ENCODE assay signal across 8 mouse cellular contexts in the genomic region with DNA sequence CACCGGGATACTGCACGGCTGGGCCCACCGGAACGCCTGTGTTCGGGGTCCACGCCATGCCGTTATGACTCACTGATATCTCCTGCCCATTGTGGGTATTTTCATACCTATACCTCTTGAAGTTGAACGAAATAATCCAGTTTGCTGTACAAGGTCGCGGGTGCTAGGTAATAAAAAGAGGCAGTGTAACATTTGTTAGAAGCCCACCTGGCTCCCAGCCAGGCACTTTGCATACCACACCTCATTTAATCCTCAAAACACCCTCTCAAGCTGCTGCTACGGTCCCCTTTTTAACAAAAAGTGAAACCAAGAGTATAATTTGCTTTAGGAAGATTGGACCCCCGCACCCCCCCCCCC. TPM values are rescaled to one million over a fixed set of nuclear protein-coding genes. Genes with fewer than 3 reads are reported as not detected.
DNase-seq lines count a peak whose midpoint lies in the region; ATAC-seq and TF ChIP-seq lines count a peak whose summit lies in the region.

No protein-coding gene starts in this region.

- H3K9me3 ChIP-seq in embryonic facial prominence, embryonic 11.5 days (replicated peaks; ENCODE audit: control insufficient read depth, low read length) = no peaks in the 10 kb centered on the region
- H3K9me3 ChIP-seq in hindbrain, postnatal 0 days (ENCODE audit: low read length) = no peaks in the 10 kb centered on the region
- H3K9me3 ChIP-seq in neural tube, embryonic 13.5 days = no peaks in the 10 kb centered on the region

- no peak; the same call in 1 of the 2 replicates for ATAC-seq in embryonic facial prominence, embryonic 11.5 days (replicated peaks; ENCODE audit: insufficient number of reproducible peaks, low FRiP score, low TSS enrichment, low read depth)
- ATAC-seq in hindbrain, postnatal 0 days = no peak
- ATAC-seq in neural tube, embryonic 13.5 days (ENCODE audit: low read depth) = no peak; the same call in 1 of the 2 replicates

- H3K9ac ChIP-seq in embryonic facial prominence, embryonic 11.5 days (replicated peaks; ENCODE audit: low read length) = peak overlapping the region; percentile 46
- H3K9ac ChIP-seq in hindbrain, postnatal 0 days (replicated peaks; ENCODE audit: low read length) = peak overlapping the region; percentile 93; the same call in 1 of the 2 replicates
- H3K9ac ChIP-seq in neural tube, embryonic 13.5 days = peak overlapping the region; percentile 61

- no peak overlapping the region for H3K27ac ChIP-seq in embryonic facial prominence, embryonic 11.5 days (replicated peaks; ENCODE audit: low read depth, low read length)
- H3K27ac ChIP-seq in hindbrain, postnatal 0 days = peak overlapping the region; percentile 90; the same call in 1 of the 2 replicates
- H3K27ac ChIP-seq in neural tube, embryonic 13.5 days (replicated peaks) = peak overlapping the region; percentile 65

- no peaks in the 10 kb centered on the region for H3K36me3 ChIP-seq in embryonic facial prominence, embryonic 11.5 days (replicated peaks; ENCODE audit: control insufficient read depth, insufficient read depth, low read depth, low read length)
- H3K36me3 ChIP-seq in hindbrain, postnatal 0 days (ENCODE audit: insufficient read depth, low read length) = no peaks in the 10 kb centered on the region
- H3K36me3 ChIP-seq in neural tube, embryonic 13.5 days = no peaks in the 10 kb centered on the region

- intact Hi-C loops in left cerebral cortex, postnatal 4 days (cut with DNase I) = no loop called here
- intact Hi-C loops in left cerebral cortex, postnatal 36 days (cut with DNase I) = loop anchor here (2.0 kb wide), 1 partner anchor 81 kb away; no protein-coding TSS in a partner anchor

- DNase-seq in left cerebral cortex, postnatal 4 days = peak; percentile 13
- no peak for DNase-seq in left cerebral cortex, adult 11 months (ENCODE audit: low spot score)
- no peak for DNase-seq in embryonic facial prominence, embryonic 11.5 days (ENCODE audit: low spot score)
- DNase-seq in hindbrain, postnatal 0 days (ENCODE audit: low spot score) = no peak
- DNase-seq in left cerebral cortex, postnatal 36 days (ENCODE audit: low spot score in 2 of 2) = no peak
- DNase-seq in cerebellum, postnatal 36 days = no peak
- DNase-seq in urinary bladder, postnatal 36 days (ENCODE audit: low spot score in 2 of 2) = no peak

- H3K4me1 ChIP-seq in embryonic facial prominence, embryonic 11.5 days (ENCODE audit: control insufficient read depth, insufficient read depth, low read length) = no peaks in the 10 kb centered on the region; the same call in 1 of the 2 replicates
- peaks cover 5% of the 10 kb centered on the region for H3K4me1 ChIP-seq in hindbrain, postnatal 0 days (ENCODE audit: insufficient read depth, low read length)
- H3K4me1 ChIP-seq in neural tube, embryonic 13.5 days (replicated peaks) = peaks cover 60% of the 10 kb centered on the region

- H3K4me3 ChIP-seq in embryonic facial prominence, embryonic 11.5 days (ENCODE audit: low read depth, low read length) = peak overlapping the region; percentile 98
- H3K4me3 ChIP-seq in hindbrain, postnatal 0 days (ENCODE audit: low read length) = peak overlapping the region; percentile 96
- H3K4me3 ChIP-seq in neural tube, embryonic 13.5 days = peak overlapping the region; percentile 91

- no peaks in the 10 kb centered on the region for H3K27me3 ChIP-seq in embryonic facial prominence, embryonic 11.5 days (ENCODE audit: control insufficient read depth, insufficient read depth, low read length)
- H3K27me3 ChIP-seq in hindbrain, postnatal 0 days (ENCODE audit: insufficient read depth, low read length) = no peaks in the 10 kb centered on the region
- 0 out of 2 replicates have a peak, but pooled peaks cover 7% of the 10 kb centered on the region for H3K27me3 ChIP-seq in neural tube, embryonic 13.5 days

- peak overlapping the region; percentile 66 for H3K4me2 ChIP-seq in embryonic facial prominence, embryonic 11.5 days (ENCODE audit: low read depth, low read length)
- H3K4me2 ChIP-seq in hindbrain, postnatal 0 days (ENCODE audit: low read depth, low read length) = peak overlapping the region; percentile 67
- H3K4me2 ChIP-seq in neural tube, embryonic 13.5 days = peak overlapping the region; percentile 70

- WGBS in embryonic facial prominence, embryonic 11.5 days = 8% methylated on average over 12 of the region's 12 CpGs
- WGBS in hindbrain, postnatal 0 days = 7% methylated on average over 12 of the region's 12 CpGs
- 8% methylated on average over 12 of the region's 12 CpGs for WGBS in neural tube, embryonic 13.5 days

- no peak for TF ChIP-seq CTCF in hindbrain, postnatal 0 days (IDR thresholded peaks at IDR 0.05; ENCODE audit: low read depth)

RNA-seq across cellular contexts. Expression of gene Usp3, which starts 0.6 kb away (rescaled TPM):
- total RNA-seq in left cerebral cortex, postnatal 4 days (2021) = 10 to 100 TPM; 60.7 to 67.3 TPM
- polyA plus RNA-seq in embryonic facial prominence, embryonic 11.5 days (2014; fragmentation: Nextera tagmentation; extraction: Ambion mirVana) = 106 and 113 TPM in 2 replicates
- 27.2 and 28.4 TPM in 2 replicates for total RNA-seq in hindbrain, postnatal 0 days (2014; rRNA removed)
- polyA plus RNA-seq in hindbrain, postnatal 0 days (2015; fragmentation: Nextera tagmentation; extraction: Ambion mirVana) = 39.6 and 46.8 TPM in 2 replicates
- 74.7 and 97.3 TPM in 2 replicates for polyA plus RNA-seq in neural tube, embryonic 13.5 days (2015; fragmentation: Nextera tagmentation; extraction: Ambion mirVana)
- 10 to 100 TPM; 33.5 to 36.8 TPM for total RNA-seq in left cerebral cortex, postnatal 36 days (2021)
